Mouse (Mus musculus) ES-E14 (cell line): ENCODE measurements around the gene 1700029F12Rik. TPM values are rescaled to one million over a fixed set of nuclear protein-coding genes. Genes with fewer than 3 reads are reported as not detected.
"Not testable (repeated sequence)": the region's sequence is repeated elsewhere in the genome, so short reads cannot be mapped to it uniquely, and the experiment has no call there.

Experiments
- DNase-seq: peaks from one replicate; pipeline ENCODE4 v3.0.0-alpha.2; 2013; ENCODE audit warnings: low read depth, low spot score
- H3K27ac ChIP-seq: 2 replicates; pipeline ENCODE4 v1.5.1; 2012; ENCODE audit warnings: low read depth, mild to moderate bottlenecking, low read length, moderate library complexity, mixed read lengths; ENCODE audit not compliant: poor library complexity, insufficient read depth, severe bottlenecking
- H3K36me3 ChIP-seq: 2 replicates; pipeline ENCODE4 v1.6.1; 2012; ENCODE audit warnings: mild to moderate bottlenecking, low read length, moderate library complexity, mixed read lengths; ENCODE audit not compliant: control insufficient read depth, poor library complexity, insufficient read depth, severe bottlenecking
- H3K4me1 ChIP-seq, 2 experiments: fragments of 150-350 bp in 1 of 2; sonication (generic) in 1 of 2; 2 replicates each; pipeline ENCODE4 v1.6.1; 2012; ENCODE audit warnings: low read length in 2 of 2, mild to moderate bottlenecking in 1 of 2, mixed read lengths in 1 of 2; ENCODE audit not compliant: control insufficient read depth in 2 of 2, insufficient read depth in 2 of 2, poor library complexity in 1 of 2
- H3K4me3 ChIP-seq, 2 experiments: fragments of 150-350 bp in 1 of 2; sonication (generic) in 1 of 2; 2 replicates each; pipeline ENCODE4 v1.5.1; 2012; ENCODE audit warnings: low read length in 2 of 2, low read depth in 1 of 2, mild to moderate bottlenecking in 1 of 2, mixed read lengths in 1 of 2; ENCODE audit not compliant: insufficient read depth in 1 of 2, poor library complexity in 1 of 2, severe bottlenecking in 1 of 2
- H3K9ac ChIP-seq: 2 replicates; pipeline ENCODE4 v1.6.1; 2012; ENCODE audit warnings: low read depth, mild to moderate bottlenecking, low read length, mixed read lengths; ENCODE audit not compliant: poor library complexity, insufficient read depth, severe bottlenecking
- H3K9me3 ChIP-seq: fragments of 150-350 bp; sonication (generic); 2 replicates; pipeline ENCODE4 v1.6.1; 2012; ENCODE audit warnings: low read depth, mild to moderate bottlenecking, low read length; ENCODE audit not compliant: control insufficient read depth, insufficient read depth
- CHD2 ChIP-seq: IDR thresholded peaks from 2 replicates; pipeline ENCODE4 v1.6.1; 2014; ENCODE audit warnings: mild to moderate bottlenecking, low read depth, low read length, inconsistent platforms
- HCFC1 ChIP-seq: IDR thresholded peaks from 2 replicates; pipeline ENCODE4 v1.6.1; 2012; ENCODE audit warnings: low read length, inconsistent platforms, borderline replicate concordance; ENCODE audit not compliant: insufficient read depth
- MAFK ChIP-seq: IDR thresholded peaks from 2 replicates; pipeline ENCODE4 v1.6.1; 2014; ENCODE audit warnings: mild to moderate bottlenecking, low read depth, low read length, inconsistent platforms; ENCODE audit not compliant: insufficient read depth
- ZC3H11A ChIP-seq: IDR thresholded peaks from 2 replicates; pipeline ENCODE4 v1.6.1; 2012; ENCODE audit warnings: low read depth, mild to moderate bottlenecking, inconsistent platforms, low read length, borderline replicate concordance
- ZNF384 ChIP-seq: IDR thresholded peaks from 2 replicates; pipeline ENCODE4 v1.6.1; 2012; ENCODE audit warnings: low read depth, low read length, inconsistent platforms
- in situ Hi-C, 2 experiments: fragments of 600-800 bp; cut with MboI; formaldehyde crosslinking; loops; one replicate each; pipeline ENCODE4 v1.15.1; 2025; ENCODE audit warnings: low sequenced_read_pairs in 2 of 2, inconsistent platforms in 1 of 2; ENCODE audit not compliant: unreplicated experiment in 2 of 2
- total RNA-seq: library from RNA; depleted of rRNA; stranded (reverse); fragments of 300-350 nt; gene quantifications from 2 replicates; pipeline ENCODE4 v1.2.3, GENCODE M21; 2012

Gene 1700029F12Rik
- total RNA-seq, 1 experiment = not detected

- Histone ChIP-seq H3K36me3 (no peaks in the 10 kb centered on the region), H3K4me1 (peaks cover 13 to 18% of the 10 kb centered on the region in 2 experiments), H3K4me3 (peak overlapping the region; percentile 57 to 66), H3K9ac (peak overlapping the region; percentile 69; the same call in 1 of the 2 replicates), H3K9me3 (no peaks in the 10 kb centered on the region), H3K27ac (peak overlapping the region; percentile 94)
- in situ Hi-C loops = no loop called here
- DNase-seq = no peak
- TF ChIP-seq HCFC1 = no peak
- no peak for TF ChIP-seq ZC3H11A
Measured at GRCm38 (mm10) chr13:97067691-97068090, 33.5 kb upstream of the 1700029F12Rik start.

- TF ChIP-seq ZNF384 (peak; percentile 88), MAFK (no peak)
- no peaks in the 10 kb centered on the region for H3K36me3 ChIP-seq
- H3K9me3 ChIP-seq = no peaks in the 10 kb centered on the region
- peaks cover 13 to 15% of the 10 kb centered on the region in 2 experiments for H3K4me1 ChIP-seq
- peak within 1 kb of the TSS; percentile 69; the same call in 1 of the 2 replicates for H3K9ac ChIP-seq
- H3K27ac ChIP-seq = peak within 1 kb of the TSS; percentile 96
- peak within 1 kb of the TSS; percentile 57 to 66 for H3K4me3 ChIP-seq
- in situ Hi-C loops = no loop called here
- peak; percentile 77 for DNase-seq
Measured at GRCm38 (mm10) chr13:97066649-97067550, 32.7 kb upstream of the 1700029F12Rik start, which contains the start of gene Fam169a. Fam169a (plus strand) TSS chr13:97067286.

GRCm38 (mm10) chr13:97064844-97065621 is 30.9 kb upstream of the 1700029F12Rik start:
- Histone ChIP-seq H3K9ac (peak overlapping the region; percentile 79), H3K4me1 (peaks cover 12 to 13% of the 10 kb centered on the region in 2 experiments), H3K27ac (peak overlapping the region; percentile 85), H3K4me3 (peak overlapping the region; percentile 38 to 56; a peak in 3 of 4 replicates)
- in situ Hi-C loops, DNase-seq, H3K36me3 ChIP-seq, H3K9me3 ChIP-seq: not testable (repeated sequence)

- no peak for DNase-seq
- Histone ChIP-seq H3K36me3 (no peaks in the 10 kb centered on the region), H3K4me3 (peak overlapping the region; percentile 38 to 56; a peak in 3 of 4 replicates), H3K27ac (peak overlapping the region; percentile 76), H3K9me3 (no peaks in the 10 kb centered on the region), H3K4me1 (peaks cover 9 to 11% of the 10 kb centered on the region in 2 experiments), H3K9ac (peak overlapping the region; percentile 77)
- in situ Hi-C loops = no loop called here
- TF ChIP-seq MAFK (no peak), ZNF384 (no peak), CHD2 (no peak), ZC3H11A (no peak), HCFC1 (no peak)
Measured at GRCm38 (mm10) chr13:97064413-97064812, 30.3 kb upstream of the 1700029F12Rik start.
